Mouse (Mus musculus) cerebellum, adult 8-10 months (tissue): ENCODE measurements around the gene Elavl4.

Source experiments
- DNase-seq: peaks from one replicate; pipeline ENCODE4 v3.0.0; 2022

Gene Elavl4

GRCm38 (mm10) chr4:110264345-110264943, 87.3 kb downstream of the Elavl4 start:
- no peak for DNase-seq

GRCm38 (mm10) chr4:110257360-110257759, 94.3 kb downstream of the Elavl4 start:
- no peak for DNase-seq

GRCm38 (mm10) chr4:110255617-110256016, 96.1 kb downstream of the Elavl4 start:
- DNase-seq: no peak

- no peak for DNase-seq
Observed at GRCm38 (mm10) chr4:110250055-110250454, 101.7 kb downstream of the Elavl4 start.

GRCm38 (mm10) chr4:110242879-110243278, 108.8 kb downstream of the Elavl4 start:
- no peak for DNase-seq

- no peak for DNase-seq
Observed at GRCm38 (mm10) chr4:110234554-110234953, 117.2 kb downstream of the Elavl4 start.

GRCm38 (mm10) chr4:110232327-110232726, 119.4 kb downstream of the Elavl4 start:
- DNase-seq: no peak

- DNase-seq: no peak
Observed at GRCm38 (mm10) chr4:110231799-110232198, 119.9 kb downstream of the Elavl4 start.

- DNase-seq: no peak
Observed at GRCm38 (mm10) chr4:110229652-110230051, 122.1 kb downstream of the Elavl4 start.

- DNase-seq: no peak
Observed at GRCm38 (mm10) chr4:110229238-110229637, 122.5 kb downstream of the Elavl4 start.

- peak; percentile 23 for DNase-seq
Observed at GRCm38 (mm10) chr4:110227621-110228031, 124.1 kb downstream of the Elavl4 start.

- DNase-seq: no peak
Observed at GRCm38 (mm10) chr4:110225492-110225891, 126.2 kb downstream of the Elavl4 start.

- no peak for DNase-seq
Observed at GRCm38 (mm10) chr4:110218819-110219218, 132.9 kb downstream of the Elavl4 start.

- DNase-seq: no peak
Observed at GRCm38 (mm10) chr4:110217553-110217952, 134.2 kb downstream of the Elavl4 start.

- no peak for DNase-seq
Observed at GRCm38 (mm10) chr4:110214543-110214942, 137.2 kb downstream of the Elavl4 start.

GRCm38 (mm10) chr4:110213666-110214065, 138.0 kb downstream of the Elavl4 start:
- no peak for DNase-seq

GRCm38 (mm10) chr4:110210246-110210645, 141.5 kb downstream of the Elavl4 start:
- DNase-seq: no peak

GRCm38 (mm10) chr4:110209613-110210012, 142.1 kb downstream of the Elavl4 start:
- DNase-seq: no peak

- DNase-seq: no peak
Observed at GRCm38 (mm10) chr4:110201680-110202079, 150.0 kb downstream of the Elavl4 start.

GRCm38 (mm10) chr4:110199897-110200296, 151.8 kb downstream of the Elavl4 start:
- no peak for DNase-seq

GRCm38 (mm10) chr4:110198600-110198999, 153.1 kb downstream of the Elavl4 start:
- DNase-seq: no peak

- DNase-seq: no peak
Observed at GRCm38 (mm10) chr4:110177263-110177662, 174.4 kb downstream of the Elavl4 start.

- no peak for DNase-seq
Observed at GRCm38 (mm10) chr4:110172028-110172427, 179.7 kb downstream of the Elavl4 start.

- DNase-seq: no peak
Observed at GRCm38 (mm10) chr4:110165217-110165616, 186.5 kb downstream of the Elavl4 start.

- DNase-seq: no peak
Observed at GRCm38 (mm10) chr4:110161600-110161999, 190.1 kb downstream of the Elavl4 start.
